Mouse (Mus musculus) CH12.LX (cell line): ENCODE data around the gene Cabin1. TPM values are rescaled to one million over a fixed set of nuclear protein-coding genes. Genes with fewer than 3 reads are reported as not detected.
A peak's percentile ranks its signal among the peaks of the same experiment; 100 is the strongest.

ENCODE experiments used
- DNase-seq: peaks from one replicate; pipeline ENCODE4 v3.0.0-alpha.2; 2013; ENCODE audit errors: extremely low read depth
- H3K27ac ChIP-seq: 2 replicates; pipeline ENCODE4 v1.5.1; 2012; ENCODE audit warnings: low read depth, mild to moderate bottlenecking, control low read depth, moderate library complexity; ENCODE audit not compliant: insufficient read depth
- H3K27me3 ChIP-seq: replicated peaks from 2 replicates; pipeline ENCODE3; 2012; ENCODE audit warnings: inconsistent platforms
- H3K36me3 ChIP-seq, 2 experiments: replicated peaks in 1 of 2; 2 replicates each; pipeline versions ENCODE3 to v1.6.1; 2012; ENCODE audit warnings: inconsistent platforms in 1 of 2, low read length in 1 of 2, mild to moderate bottlenecking in 1 of 2, mixed read lengths in 1 of 2, moderate library complexity in 1 of 2; ENCODE audit not compliant: control insufficient read depth in 1 of 2, insufficient read depth in 1 of 2
- H3K4me1 ChIP-seq, 2 experiments: 2 replicates each; pipeline ENCODE4 v1.6.1; 2012; ENCODE audit warnings: inconsistent platforms in 1 of 2, moderate library complexity in 1 of 2; ENCODE audit not compliant: insufficient read depth in 2 of 2, control insufficient read depth in 1 of 2
- H3K4me2 ChIP-seq: 2 replicates; pipeline ENCODE4 v1.6.1; 2012; ENCODE audit warnings: low read depth, mild to moderate bottlenecking, control low read depth; ENCODE audit not compliant: poor library complexity, insufficient read depth, severe bottlenecking
- H3K4me3 ChIP-seq, 3 experiments: fragments of 150-350 bp in 1 of 3; sonication (generic) in 1 of 3; replicated peaks in 1 of 3; 2 replicates each; pipeline versions ENCODE3 to v1.5.1; 2011 to 2012; ENCODE audit warnings: low read depth in 2 of 3, low read length in 2 of 3, mild to moderate bottlenecking in 2 of 3, moderate library complexity in 2 of 3, control low read depth in 1 of 3, improper control_type of control experiment in 1 of 3, inconsistent platforms in 1 of 3, mixed read lengths in 1 of 3; ENCODE audit not compliant: poor library complexity in 1 of 3
- H3K79me2 ChIP-seq: replicated peaks from 2 replicates; pipeline ENCODE4 v1.6.1; 2012; ENCODE audit warnings: mild to moderate bottlenecking, moderate library complexity; ENCODE audit not compliant: control insufficient read depth, poor library complexity, insufficient read depth, severe bottlenecking; ENCODE audit errors: extremely low read depth
- H3K9ac ChIP-seq: 2 replicates; pipeline ENCODE4 v1.6.1; 2012; ENCODE audit warnings: low read depth, mild to moderate bottlenecking, control low read depth, moderate library complexity; ENCODE audit not compliant: insufficient read depth
- H3K9me3 ChIP-seq: replicated peaks from 2 replicates; pipeline ENCODE3; 2012; ENCODE audit warnings: low read length, inconsistent platforms, mixed read lengths
- CHD1 ChIP-seq: IDR thresholded peaks from 2 replicates; pipeline ENCODE4 v1.6.1; 2012; ENCODE audit warnings: low read depth, low read length, improper control_type of control experiment, inconsistent platforms
- CHD2 ChIP-seq: IDR thresholded peaks from 2 replicates; pipeline ENCODE4 v1.6.1; 2011; ENCODE audit warnings: low read length, improper control_type of control experiment
- CTCF ChIP-seq, 2 experiments: IDR thresholded peaks in 1 of 2; conservative IDR thresholded peaks in 1 of 2; 2 replicates each; pipeline ENCODE4 v1.5.1; 2011 to 2012; ENCODE audit warnings: low read depth in 2 of 2, low read length in 2 of 2, improper control_type of control experiment in 1 of 2, inconsistent platforms in 1 of 2, mild to moderate bottlenecking in 1 of 2, moderate library complexity in 1 of 2
- ELF1 ChIP-seq: IDR thresholded peaks from 2 replicates; pipeline ENCODE4 v1.6.1; 2014; ENCODE audit warnings: low read depth, mild to moderate bottlenecking, inconsistent platforms, low read length, improper control_type of control experiment
- EP300 ChIP-seq: IDR thresholded peaks from 2 replicates; pipeline ENCODE4 v1.6.1; 2011; ENCODE audit warnings: low read length, improper control_type of control experiment
- ETS1 ChIP-seq: conservative IDR thresholded peaks from 2 replicates; pipeline ENCODE4 v1.6.1; 2012; ENCODE audit warnings: low read depth, mild to moderate bottlenecking, inconsistent platforms, low read length, improper control_type of control experiment, moderate library complexity
- MAX ChIP-seq: IDR thresholded peaks from 2 replicates; pipeline ENCODE4 v1.6.1; 2011; ENCODE audit warnings: low read length, improper control_type of control experiment
- MXI1 ChIP-seq: IDR thresholded peaks from 2 replicates; pipeline ENCODE4 v1.6.1; 2011; ENCODE audit warnings: mild to moderate bottlenecking, low read depth, low read length, improper control_type of control experiment
- MYC ChIP-seq: IDR thresholded peaks from 2 replicates; pipeline ENCODE4 v1.6.1; 2011; ENCODE audit warnings: low read depth, mild to moderate bottlenecking, improper control_type of control experiment, low read length
- NELFE ChIP-seq: IDR thresholded peaks from 2 replicates; pipeline ENCODE4 v1.6.1; 2011; ENCODE audit warnings: low read depth, low read length, improper control_type of control experiment
- NRF1 ChIP-seq: IDR thresholded peaks from 2 replicates; pipeline ENCODE4 v1.6.1; 2014; ENCODE audit warnings: low read depth, mild to moderate bottlenecking, inconsistent platforms, low read length, improper control_type of control experiment, moderate library complexity
- POLR2A ChIP-seq: IDR thresholded peaks from 2 replicates; pipeline ENCODE4 v1.6.1; 2011; ENCODE audit warnings: low read depth, mild to moderate bottlenecking, improper control_type of control experiment, low read length
- SIN3A ChIP-seq: IDR thresholded peaks from 2 replicates; pipeline ENCODE4 v1.6.1; 2012; ENCODE audit warnings: low read length, improper control_type of control experiment, inconsistent platforms
- USF1 ChIP-seq: IDR thresholded peaks from 2 replicates; pipeline ENCODE4 v1.6.1; 2014; ENCODE audit warnings: low read depth, mild to moderate bottlenecking, inconsistent platforms, low read length, improper control_type of control experiment
- ZMIZ1 ChIP-seq: IDR thresholded peaks from 2 replicates; pipeline ENCODE4 v1.6.1; 2012; ENCODE audit warnings: low read depth, mild to moderate bottlenecking, inconsistent platforms, low read length, improper control_type of control experiment
- dilution Hi-C: fragments of 300-500 bp; cut with MboI; formaldehyde crosslinking; loops from 2 replicates; pipeline ENCODE4 v1.14.3; 2020; ENCODE audit warnings: low sequenced_read_pairs; ENCODE audit not compliant: extremely low pct_unique_long_range_greater_than_20kb, extremely low pct_ligation_motif_present
- in situ Hi-C: fragments of 300-500 bp; cut with MboI; formaldehyde crosslinking; loops from 3 replicates; pipeline ENCODE4 v1.14.3; 2019; ENCODE audit warnings: low sequenced_read_pairs, low pct_ligation_motif_present, low pct_unique_long_range_greater_than_20kb, mixed read lengths
- polyA plus RNA-seq: library from polyadenylated mRNA; unstranded; fragments of >175 nt; gene quantifications from 2 replicates; pipeline ENCODE4 v1.2.1, GENCODE M21; 2012; ENCODE audit warnings: low read depth; ENCODE audit not compliant: insufficient read length
- total RNA-seq, 2 experiments: library from RNA; depleted of rRNA; stranded (reverse); fragments of 300-350 nt in 1 of 2; fragments of >200 nt in 1 of 2; gene quantifications; 2 replicates each; pipeline ENCODE4 v1.2.3; 2012 to 2014

The Cabin1 gene
- total and polyA plus RNA-seq, 3 experiments: 12.0 to 46.0 (median 29.0) TPM

- Histone ChIP-seq H3K79me2 (peaks cover 46% of the 10 kb centered on the region), H3K9ac (no peak overlapping the region), H3K4me2 (peak overlapping the region; percentile 64), H3K4me1 (peaks cover 8 to 16% of the 10 kb centered on the region in 2 experiments), H3K36me3 (peaks cover 19 to 44% of the 10 kb centered on the region in 2 experiments), H3K27me3 (no peaks in the 10 kb centered on the region), H3K27ac (no peak overlapping the region), H3K9me3 (peaks cover 8% of the 10 kb centered on the region), H3K4me3 (peak overlapping the region in 1 of 3 experiments; percentile 15)
- in situ Hi-C loops: no loop called here
- DNase-seq: no peak
- no peak for TF ChIP-seq POLR2A
- no peak for TF ChIP-seq MAX
- no peak for TF ChIP-seq ZMIZ1
- no peak for TF ChIP-seq NELFE
- dilution Hi-C loops: no loop called here
Observed at GRCm38 (mm10) chr10:75762413-75762812, 1.7 kb downstream of the Cabin1 start.

GRCm38 (mm10) chr10:75760311-75760710 is 3.8 kb downstream of the Cabin1 start:
- no peak overlapping the region for H3K27ac ChIP-seq
- H3K9me3 ChIP-seq: peaks cover 8% of the 10 kb centered on the region
- H3K36me3 ChIP-seq: peaks cover 28 to 63% of the 10 kb centered on the region in 2 experiments
- no peaks in the 10 kb centered on the region for H3K27me3 ChIP-seq
- no peak for TF ChIP-seq ELF1
- TF ChIP-seq CTCF (conservative IDR thresholded peaks at IDR 0.05 in 1 of 2, IDR thresholded peaks at IDR 0.05 in 1 of 2; ENCODE audit: low read depth in 2 of 2, low read length in 2 of 2): peak in 1 of 2 experiments; percentile 17; a peak in 1 of 4 replicates
- H3K4me2 ChIP-seq: no peak overlapping the region
- no peak overlapping the region for H3K4me3 ChIP-seq
- dilution Hi-C loops: no loop called here
- peaks cover 49% of the 10 kb centered on the region for H3K79me2 ChIP-seq
- in situ Hi-C loops: no loop called here
- no peak for DNase-seq
- peaks cover 8 to 10% of the 10 kb centered on the region in 2 experiments for H3K4me1 ChIP-seq
- no peak overlapping the region for H3K9ac ChIP-seq

- Histone ChIP-seq H3K79me2 (peaks cover 32% of the 10 kb centered on the region), H3K9me3 (peaks cover 8% of the 10 kb centered on the region), H3K4me2 (no peak overlapping the region), H3K4me3 (no peak overlapping the region), H3K4me1 (peaks cover 0 to 2% of the 10 kb centered on the region in 2 experiments; a peak in 1 of 4 replicates), H3K9ac (no peak overlapping the region), H3K27ac (no peak overlapping the region), H3K36me3 (peaks cover 59 to 93% of the 10 kb centered on the region in 2 experiments), H3K27me3 (no peaks in the 10 kb centered on the region)
- in situ Hi-C loops (no loop called here), dilution Hi-C loops (no loop called here)
- no peak for DNase-seq
- TF ChIP-seq MXI1: no peak
- TF ChIP-seq CHD1: no peak
- TF ChIP-seq NELFE: no peak
- no peak for TF ChIP-seq CHD2
- no peak for TF ChIP-seq MYC
- no peak for TF ChIP-seq EP300
- no peak for TF ChIP-seq USF1
- TF ChIP-seq ETS1: no peak
- no peak for TF ChIP-seq SIN3A
- TF ChIP-seq NRF1: no peak
Observed at GRCm38 (mm10) chr10:75756719-75757118, 7.4 kb downstream of the Cabin1 start.
